Mouse (Mus musculus) mature B cell (primary cell): Measurements from ENCODE around the gene Acadvl.

ENCODE experiments used
- in situ Hi-C: fragments of 300-500 bp; cut with MboI; formaldehyde crosslinking; loops from 2 replicates; pipeline ENCODE4 v1.14.3; 2019

The Acadvl gene

GRCm38 (mm10) chr11:69981141-69981762 lies 34.0 kb downstream of the Acadvl start, which contains the start of gene Ctdnep1:
Ctdnep1 (plus strand) TSS chr11:69981156.
- in situ Hi-C loops: no loop called here

- in situ Hi-C loops: no loop called here
Observed at GRCm38 (mm10) chr11:69980196-69981140, 34.7 kb downstream of the Acadvl start.

GRCm38 (mm10) chr11:69979827-69980195 lies 35.4 kb downstream of the Acadvl start:
- in situ Hi-C loops: no loop called here

GRCm38 (mm10) chr11:69976271-69976670 lies 38.9 kb downstream of the Acadvl start:
- in situ Hi-C loops: no loop called here

GRCm38 (mm10) chr11:69974907-69975306 lies 40.3 kb downstream of the Acadvl start:
- in situ Hi-C loops: no loop called here

- in situ Hi-C loops: no loop called here
Observed at GRCm38 (mm10) chr11:69970775-69971174, 44.4 kb downstream of the Acadvl start.

GRCm38 (mm10) chr11:69970222-69970621 lies 45.0 kb downstream of the Acadvl start:
- in situ Hi-C loops: no loop called here

DNA sequence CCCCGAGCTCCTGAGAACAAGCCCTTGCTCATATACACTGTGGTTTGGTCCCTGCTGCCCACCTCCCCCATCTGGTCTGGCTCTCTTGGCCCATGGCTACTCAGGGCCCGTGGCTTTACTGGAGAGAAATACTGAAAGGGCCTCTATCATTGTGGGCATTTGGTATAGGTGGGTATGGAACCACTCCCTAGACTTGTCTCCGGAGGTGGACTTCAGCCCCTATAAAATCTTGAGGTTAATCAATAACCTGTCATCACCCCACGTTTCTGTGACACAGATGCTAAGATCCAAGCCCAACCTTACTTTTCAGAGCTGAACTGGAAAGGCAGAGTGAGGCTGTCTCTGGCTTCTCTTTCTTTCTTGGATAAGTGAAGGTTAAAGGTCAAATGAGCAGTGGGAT lies 46.4 kb downstream of the Acadvl start:
- in situ Hi-C loops: no loop called here

- in situ Hi-C loops: no loop called here
Observed at GRCm38 (mm10) chr11:69966860-69967517, 48.2 kb downstream of the Acadvl start.

DNA sequence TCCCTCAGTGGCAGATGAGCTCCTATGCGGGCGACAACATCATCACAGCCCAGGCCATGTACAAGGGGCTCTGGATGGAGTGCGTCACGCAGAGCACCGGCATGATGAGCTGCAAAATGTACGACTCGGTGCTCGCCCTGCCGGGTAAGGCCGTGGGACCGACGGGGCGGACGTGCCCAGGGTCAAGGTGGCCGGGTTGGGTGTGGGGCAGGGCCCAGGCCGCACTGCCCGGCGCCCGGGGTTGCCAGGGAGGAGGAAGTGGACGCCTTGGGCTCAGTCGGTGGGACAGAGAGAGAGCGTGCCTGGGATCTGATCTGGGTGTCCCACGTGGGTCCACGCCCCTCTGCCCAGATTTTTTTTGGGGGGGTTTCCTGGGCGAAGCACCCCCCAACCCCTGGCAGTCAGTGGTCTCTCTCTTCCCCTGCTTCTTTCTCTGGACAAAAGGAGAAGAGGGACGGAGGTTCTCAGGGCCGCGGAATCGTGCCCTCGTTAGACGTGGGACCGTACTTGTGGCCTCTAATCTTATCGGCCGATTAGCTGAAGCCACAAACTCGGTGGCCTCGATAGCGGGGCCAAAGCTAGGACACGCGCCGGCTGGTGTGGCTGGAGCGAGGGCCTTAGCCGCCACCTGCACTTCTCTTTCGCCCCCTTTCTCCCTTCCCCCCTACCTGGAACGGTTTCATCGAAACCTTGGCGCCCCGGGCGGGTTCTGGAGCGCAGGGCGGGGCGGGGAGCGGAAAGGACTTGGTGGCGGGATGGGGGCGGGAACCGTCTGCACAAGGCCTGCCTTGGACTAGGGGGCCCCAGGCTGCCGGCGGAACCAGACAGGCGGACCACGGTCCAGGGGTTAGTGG lies 49.0 kb downstream of the Acadvl start:
- in situ Hi-C loops: no loop called here

DNA sequence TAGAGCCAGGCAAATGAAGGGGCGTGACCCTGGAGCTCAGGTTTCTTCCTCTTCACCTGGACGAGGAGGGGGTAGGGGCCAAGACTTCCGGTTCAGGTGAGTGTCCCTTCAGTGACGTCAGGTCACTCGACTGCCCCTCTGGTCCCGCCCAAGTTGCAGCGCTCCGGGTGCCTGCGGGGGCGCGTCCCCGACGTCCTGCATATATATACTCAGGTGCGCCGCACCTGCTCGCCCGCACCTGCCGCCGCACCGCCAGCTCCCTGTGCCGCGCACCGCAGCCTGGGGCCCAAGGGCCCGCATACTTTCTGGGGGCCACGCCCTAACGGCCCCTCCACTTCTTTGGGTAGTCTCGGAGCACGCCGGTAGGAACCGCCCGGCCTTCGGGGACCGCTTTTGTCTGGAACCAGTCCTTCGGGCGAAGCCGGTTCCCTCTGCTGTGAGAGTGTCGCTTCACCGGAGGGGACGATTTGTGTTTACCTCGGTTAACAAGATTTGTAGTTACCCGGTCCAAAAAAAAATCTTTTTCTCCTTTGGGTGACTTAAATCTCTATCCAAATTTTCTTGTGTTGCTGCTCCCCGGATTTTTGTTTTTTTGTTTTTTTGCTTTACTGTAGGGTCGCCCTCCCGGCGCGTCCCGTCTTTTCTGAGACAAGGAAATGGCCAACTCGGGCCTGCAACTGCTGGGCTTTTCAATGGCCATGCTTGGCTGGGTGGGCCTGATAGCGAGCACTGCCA lies 49.8 kb downstream of the Acadvl start:
- in situ Hi-C loops: no loop called here

- in situ Hi-C loops: no loop called here
Observed at GRCm38 (mm10) chr11:69964650-69965270, 50.5 kb downstream of the Acadvl start, which contains the start of gene Cldn7. Cldn7 (plus strand) TSS chr11:69964779.

DNA sequence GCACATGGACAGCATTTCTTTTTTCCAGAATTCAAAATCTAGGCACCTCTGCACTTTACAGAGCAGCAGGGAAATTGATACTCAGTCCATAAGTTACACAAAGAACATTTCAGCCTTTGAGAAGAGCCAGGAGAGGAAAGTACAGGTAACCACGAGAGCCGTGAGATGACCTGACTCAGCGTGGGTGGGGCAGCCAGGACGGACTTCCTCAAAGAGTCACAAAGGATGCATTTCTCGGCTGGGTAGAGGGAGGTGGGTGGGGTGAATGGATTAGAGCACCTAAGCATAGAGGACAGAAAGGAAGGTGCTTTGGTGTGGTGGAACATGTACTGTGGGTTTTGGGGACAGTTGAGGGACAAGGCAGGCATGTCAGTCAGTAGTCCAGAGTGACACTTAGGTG lies 53.4 kb downstream of the Acadvl start:
- in situ Hi-C loops: no loop called here

GRCm38 (mm10) chr11:69960616-69961015 lies 54.6 kb downstream of the Acadvl start:
- in situ Hi-C loops: no loop called here
